Mouse (Mus musculus): Measurements from ENCODE around the gene Serping1. TPM values are rescaled to one million over a fixed set of nuclear protein-coding genes. Genes with fewer than 3 reads are reported as not detected.
A peak's percentile ranks its signal among the peaks of the same experiment; 100 is the strongest.

Serping1 gene
- total and polyA plus RNA-seq, 3 experiments: not detected

- H3K4me1 ChIP-seq (ENCODE audit: control insufficient read depth in 1 of 2, insufficient read depth in 2 of 2): peaks cover 0 to 3% of the 10 kb centered on the region in 2 experiments; a peak in 1 of 4 replicates
- H3K9me3 ChIP-seq (replicated peaks; ENCODE audit: low read length): no peaks in the 10 kb centered on the region
- no peaks in the 10 kb centered on the region for H3K79me2 ChIP-seq (replicated peaks; ENCODE audit: control insufficient read depth, extremely low read depth, insufficient read depth, poor library complexity, severe bottlenecking)
- no peak overlapping the region for H3K4me3 ChIP-seq (replicated peaks in 1 of 3; ENCODE audit: low read depth in 2 of 3, low read length in 2 of 3, poor library complexity in 1 of 3)
- dilution Hi-C loops (cut with MboI; ENCODE audit: extremely low pct_ligation_motif_present, extremely low pct_unique_long_range_greater_than_20kb, low sequenced_read_pairs): no loop called here
- no peak for DNase-seq (ENCODE audit: extremely low read depth)
- H3K27me3 ChIP-seq (replicated peaks): peaks cover 24% of the 10 kb centered on the region
- no peak overlapping the region for H3K27ac ChIP-seq (ENCODE audit: insufficient read depth, low read depth)
- no peaks in the 10 kb centered on the region for H3K36me3 ChIP-seq (replicated peaks in 1 of 2; ENCODE audit: control insufficient read depth in 1 of 2, insufficient read depth in 1 of 2, low read length in 1 of 2)
- in situ Hi-C loops (cut with MboI; ENCODE audit: low pct_ligation_motif_present, low pct_unique_long_range_greater_than_20kb, low sequenced_read_pairs): no loop called here
- no peak overlapping the region for H3K9ac ChIP-seq (ENCODE audit: insufficient read depth, low read depth)
- no peak for TF ChIP-seq MAFK (IDR thresholded peaks at IDR 0.05; ENCODE audit: insufficient replicate concordance, low read length)
- H3K4me2 ChIP-seq (ENCODE audit: insufficient read depth, low read depth, poor library complexity, severe bottlenecking): no peak overlapping the region
These were observed 38.7 kb downstream of the Serping1 start for GRCm38 (mm10) chr2:84736312-84737161.

- H3K4me1 ChIP-seq (ENCODE audit: control insufficient read depth in 1 of 2, insufficient read depth in 2 of 2): peaks cover 0 to 3% of the 10 kb centered on the region in 2 experiments; a peak in 1 of 4 replicates
- no peak for DNase-seq (ENCODE audit: extremely low read depth)
These were observed 39.8 kb downstream of the Serping1 start for GRCm38 (mm10) chr2:84735346-84735920.

GRCm38 (mm10) chr2:84734919-84735318, 40.3 kb downstream of the Serping1 start:
- TF ChIP-seq IRF4 (IDR thresholded peaks at IDR 0.05; ENCODE audit: low read depth, low read length) (0 out of 2 replicates have a peak, but pooled peaks have one; percentile 1), MXI1 (IDR thresholded peaks at IDR 0.05; ENCODE audit: low read depth, low read length) (0 out of 2 replicates have a peak, but pooled peaks have one; percentile 25), UBTF (IDR thresholded peaks at IDR 0.05; ENCODE audit: low read depth, low read length) (no peak), MEF2A (IDR thresholded peaks at IDR 0.05; ENCODE audit: borderline replicate concordance, low read depth, low read length) (no peak), MAX (IDR thresholded peaks at IDR 0.05; ENCODE audit: low read length) (no peak)
- H3K27me3 ChIP-seq (replicated peaks): peaks cover 20% of the 10 kb centered on the region
- no peak overlapping the region for H3K27ac ChIP-seq (ENCODE audit: insufficient read depth, low read depth)
- in situ Hi-C loops (cut with MboI; ENCODE audit: low pct_ligation_motif_present, low pct_unique_long_range_greater_than_20kb, low sequenced_read_pairs) (no loop called here), dilution Hi-C loops (cut with MboI; ENCODE audit: extremely low pct_ligation_motif_present, extremely low pct_unique_long_range_greater_than_20kb, low sequenced_read_pairs) (no loop called here)
- peak overlapping the region; percentile 85 for H3K4me2 ChIP-seq (ENCODE audit: insufficient read depth, low read depth, poor library complexity, severe bottlenecking)
- no peaks in the 10 kb centered on the region for H3K9me3 ChIP-seq (replicated peaks; ENCODE audit: low read length)
- no peaks in the 10 kb centered on the region for H3K79me2 ChIP-seq (replicated peaks; ENCODE audit: control insufficient read depth, extremely low read depth, insufficient read depth, poor library complexity, severe bottlenecking)
- peak overlapping the region in 1 of 3 experiments; percentile 59 for H3K4me3 ChIP-seq (replicated peaks in 1 of 3; ENCODE audit: low read depth in 2 of 3, low read length in 2 of 3, poor library complexity in 1 of 3)
- no peaks in the 10 kb centered on the region for H3K36me3 ChIP-seq (replicated peaks in 1 of 2; ENCODE audit: control insufficient read depth in 1 of 2, insufficient read depth in 1 of 2, low read length in 1 of 2)
- H3K4me1 ChIP-seq (ENCODE audit: control insufficient read depth in 1 of 2, insufficient read depth in 2 of 2): peaks cover 0 to 3% of the 10 kb centered on the region in 2 experiments; a peak in 1 of 4 replicates
- no peak for DNase-seq (ENCODE audit: extremely low read depth)
- H3K9ac ChIP-seq (ENCODE audit: insufficient read depth, low read depth): no peak overlapping the region

More at GRCm38 (mm10) chr2:84735346-84735920, 39.8 kb downstream of the Serping1 start:
- H3K4me3 ChIP-seq (replicated peaks in 1 of 3; ENCODE audit: low read depth in 2 of 3, low read length in 2 of 3, poor library complexity in 1 of 3): no peak overlapping the region
- in situ Hi-C loops (cut with MboI; ENCODE audit: low pct_ligation_motif_present, low pct_unique_long_range_greater_than_20kb, low sequenced_read_pairs): no loop called here
- no peak for TF ChIP-seq MXI1 (IDR thresholded peaks at IDR 0.05; ENCODE audit: low read depth, low read length)
- TF ChIP-seq ELF1 (IDR thresholded peaks at IDR 0.05; ENCODE audit: low read depth, low read length): no peak
- TF ChIP-seq NRF1 (IDR thresholded peaks at IDR 0.05; ENCODE audit: low read depth, low read length): no peak
- TF ChIP-seq MYC (IDR thresholded peaks at IDR 0.05; ENCODE audit: low read depth, low read length): no peak
- no peak for TF ChIP-seq SIN3A (IDR thresholded peaks at IDR 0.05; ENCODE audit: low read length)
- TF ChIP-seq RAD21 (IDR thresholded peaks at IDR 0.05; ENCODE audit: low read depth, low read length): no peak
- no peak for TF ChIP-seq BHLHE40 (IDR thresholded peaks at IDR 0.05; ENCODE audit: low read depth, low read length)
- no peak for TF ChIP-seq ZNF384 (IDR thresholded peaks at IDR 0.05; ENCODE audit: low read depth, low read length)
- TF ChIP-seq SMC3 (IDR thresholded peaks at IDR 0.05; ENCODE audit: low read depth, low read length): no peak
- TF ChIP-seq POLR2AphosphoS2 (IDR thresholded peaks at IDR 0.05; ENCODE audit: low read depth, low read length): no peak
- no peak for TF ChIP-seq E2F4 (IDR thresholded peaks at IDR 0.05; ENCODE audit: insufficient replicate concordance, low read depth, low read length)
- no peak for TF ChIP-seq TBP (conservative IDR thresholded peaks at IDR 0.05; ENCODE audit: low read depth, low read length)
- no peak for TF ChIP-seq PAX5 (IDR thresholded peaks at IDR 0.05; ENCODE audit: low read length)
- no peak for TF ChIP-seq KAT2A (IDR thresholded peaks at IDR 0.05; ENCODE audit: insufficient replicate concordance, low read length)
- TF ChIP-seq MAX (IDR thresholded peaks at IDR 0.05; ENCODE audit: low read length): no peak
- no peak for TF ChIP-seq MEF2A (IDR thresholded peaks at IDR 0.05; ENCODE audit: borderline replicate concordance, low read depth, low read length)
- TF ChIP-seq GABPA (IDR thresholded peaks at IDR 0.05; ENCODE audit: insufficient replicate concordance, low read depth, low read length): no peak
- no peak for TF ChIP-seq USF2 (conservative IDR thresholded peaks at IDR 0.05; ENCODE audit: low read depth, low read length)
- TF ChIP-seq CHD1 (IDR thresholded peaks at IDR 0.05; ENCODE audit: low read depth, low read length): no peak
- no peak overlapping the region for H3K27ac ChIP-seq (ENCODE audit: insufficient read depth, low read depth)
- H3K27me3 ChIP-seq (replicated peaks): peaks cover 23% of the 10 kb centered on the region
- no peaks in the 10 kb centered on the region for H3K9me3 ChIP-seq (replicated peaks; ENCODE audit: low read length)
- dilution Hi-C loops (cut with MboI; ENCODE audit: extremely low pct_ligation_motif_present, extremely low pct_unique_long_range_greater_than_20kb, low sequenced_read_pairs): no loop called here
- H3K36me3 ChIP-seq (replicated peaks in 1 of 2; ENCODE audit: control insufficient read depth in 1 of 2, insufficient read depth in 1 of 2, low read length in 1 of 2): no peaks in the 10 kb centered on the region
- H3K9ac ChIP-seq (ENCODE audit: insufficient read depth, low read depth): no peak overlapping the region
- H3K79me2 ChIP-seq (replicated peaks; ENCODE audit: control insufficient read depth, extremely low read depth, insufficient read depth, poor library complexity, severe bottlenecking): no peaks in the 10 kb centered on the region
- H3K4me2 ChIP-seq (ENCODE audit: insufficient read depth, low read depth, poor library complexity, severe bottlenecking): no peak overlapping the region

Data from CH12.LX (cell line).